Mouse (Mus musculus) CD4-positive, CD25-positive, alpha-beta regulatory T cell, adult 4 months (primary cell): ENCODE data around the gene Hand1. TPM values are rescaled to one million over a fixed set of nuclear protein-coding genes. Genes with fewer than 3 reads are reported as not detected.
A peak's percentile ranks its signal among the peaks of the same experiment; 100 is the strongest.
"Not testable (repeated sequence)": the region's sequence is repeated elsewhere in the genome, so short reads cannot be mapped to it uniquely, and the experiment has no call there.

ENCODE experiments used
- ATAC-seq: one replicate; pipeline ENCODE4 v1.8.0; 2017
- polyA plus RNA-seq, 2 experiments: library from polyadenylated mRNA; unstranded; fragments of 100-300 nt; shearing (Covaris generic); gene quantifications; one replicate each; pipeline ENCODE4 v1.2.1; 2017

The Hand1 gene
- polyA plus RNA-seq, 2 experiments from 2014 or later, result not detected

GRCm38 (mm10) chr11:57833296-57833977, 819 bp upstream of the Hand1 start:
- ATAC-seq, result no peak

DNA sequence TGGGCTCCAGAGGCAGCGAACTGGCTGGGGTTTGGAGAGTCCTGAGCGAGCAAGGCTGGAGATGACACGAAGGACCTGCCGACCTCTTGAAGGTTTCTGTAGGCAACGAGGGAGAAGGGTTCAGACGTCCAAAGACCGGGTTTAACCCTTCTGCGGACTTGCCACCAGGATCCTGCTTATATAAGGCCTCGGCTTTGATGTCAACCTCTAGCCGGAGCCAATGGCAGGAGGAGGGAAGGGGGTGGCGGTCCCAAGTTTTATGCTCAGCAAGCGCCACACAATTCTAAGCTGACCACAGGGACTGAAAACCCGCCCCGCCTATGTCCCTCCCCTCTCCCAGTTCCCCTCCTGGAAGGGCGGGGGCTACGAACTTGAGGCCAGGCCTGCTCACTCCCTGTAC, 757 bp downstream of the Hand1 start:
- ATAC-seq, result no peak

GRCm38 (mm10) chr11:57831281-57831781, 1.3 kb downstream of the Hand1 start:
- no peak for ATAC-seq

DNA sequence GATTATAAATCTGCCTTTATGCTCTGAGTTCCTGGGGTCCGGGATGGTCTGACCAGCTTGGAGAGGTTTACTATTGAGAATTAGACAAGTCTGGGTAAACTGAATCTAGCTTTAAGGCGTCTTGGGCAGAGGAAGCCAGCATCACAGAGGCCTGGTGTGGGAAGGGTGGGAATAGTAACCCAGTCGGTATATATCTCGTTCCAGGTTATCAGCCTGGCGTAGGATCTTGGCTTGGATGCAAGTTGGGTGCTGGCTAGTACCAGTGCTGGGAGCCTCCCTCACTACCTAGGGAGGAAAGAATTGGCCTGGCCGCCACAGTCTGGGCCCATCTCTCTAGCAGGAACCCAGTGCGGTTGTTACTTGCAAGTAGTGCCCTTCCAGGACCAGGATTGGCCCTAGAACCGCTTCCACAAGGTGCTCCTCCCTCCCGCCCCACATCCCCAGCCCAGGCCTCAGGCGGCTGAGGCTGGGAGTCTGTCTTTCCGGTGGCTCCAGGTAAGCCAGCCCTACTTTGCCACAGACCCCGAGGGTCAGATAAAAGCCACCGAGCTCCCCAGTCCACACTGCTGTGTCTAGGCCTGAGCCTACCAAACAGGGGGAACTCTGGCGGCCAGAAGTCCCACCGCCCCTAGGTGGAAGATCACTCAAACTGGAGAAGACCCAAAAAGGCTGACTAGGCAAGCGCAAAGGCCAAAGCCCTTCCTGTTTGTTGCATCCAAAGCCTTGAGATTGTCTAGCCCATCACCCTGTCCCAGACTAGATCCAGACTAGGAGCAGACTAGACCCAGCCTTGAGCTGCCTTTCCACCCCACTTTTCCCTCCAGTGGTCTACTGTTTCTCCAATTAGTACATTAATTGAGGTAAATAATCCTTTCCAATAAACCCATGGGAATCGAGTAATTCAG, 2.5 kb downstream of the Hand1 start:
- no peak for ATAC-seq

GRCm38 (mm10) chr11:57828955-57829870, 3.4 kb downstream of the Hand1 start:
- ATAC-seq, result no peak

DNA sequence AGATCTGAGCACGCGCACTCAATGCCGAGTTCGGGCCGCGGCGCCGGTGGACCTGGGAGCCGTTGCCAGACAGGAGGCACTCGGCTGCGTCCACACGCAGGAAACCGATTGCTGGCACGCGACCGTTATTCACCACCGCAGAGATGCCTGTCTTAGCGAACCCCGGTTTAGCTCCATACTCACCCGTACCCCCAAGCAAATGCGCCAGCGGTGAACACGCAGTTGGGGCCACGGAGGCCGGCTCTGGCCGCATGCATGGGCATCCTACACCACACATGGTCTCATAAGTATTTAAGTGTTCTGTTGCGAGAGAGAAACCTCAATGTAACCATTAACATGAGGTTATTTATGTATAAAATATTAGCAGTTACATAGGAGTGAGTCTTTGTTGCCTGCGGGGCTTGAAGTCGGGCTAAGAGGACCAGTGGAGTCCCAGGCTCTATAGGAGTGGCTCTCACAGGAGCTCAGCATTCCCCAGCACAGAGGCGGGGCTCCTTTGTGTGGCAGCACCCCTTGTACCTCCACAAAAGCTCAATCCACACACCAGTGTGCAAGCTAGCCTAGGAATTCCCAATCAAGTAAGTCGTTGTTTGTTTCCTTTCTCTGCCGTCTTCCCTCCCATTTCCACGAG, 4.6 kb downstream of the Hand1 start:
- no peak for ATAC-seq

DNA sequence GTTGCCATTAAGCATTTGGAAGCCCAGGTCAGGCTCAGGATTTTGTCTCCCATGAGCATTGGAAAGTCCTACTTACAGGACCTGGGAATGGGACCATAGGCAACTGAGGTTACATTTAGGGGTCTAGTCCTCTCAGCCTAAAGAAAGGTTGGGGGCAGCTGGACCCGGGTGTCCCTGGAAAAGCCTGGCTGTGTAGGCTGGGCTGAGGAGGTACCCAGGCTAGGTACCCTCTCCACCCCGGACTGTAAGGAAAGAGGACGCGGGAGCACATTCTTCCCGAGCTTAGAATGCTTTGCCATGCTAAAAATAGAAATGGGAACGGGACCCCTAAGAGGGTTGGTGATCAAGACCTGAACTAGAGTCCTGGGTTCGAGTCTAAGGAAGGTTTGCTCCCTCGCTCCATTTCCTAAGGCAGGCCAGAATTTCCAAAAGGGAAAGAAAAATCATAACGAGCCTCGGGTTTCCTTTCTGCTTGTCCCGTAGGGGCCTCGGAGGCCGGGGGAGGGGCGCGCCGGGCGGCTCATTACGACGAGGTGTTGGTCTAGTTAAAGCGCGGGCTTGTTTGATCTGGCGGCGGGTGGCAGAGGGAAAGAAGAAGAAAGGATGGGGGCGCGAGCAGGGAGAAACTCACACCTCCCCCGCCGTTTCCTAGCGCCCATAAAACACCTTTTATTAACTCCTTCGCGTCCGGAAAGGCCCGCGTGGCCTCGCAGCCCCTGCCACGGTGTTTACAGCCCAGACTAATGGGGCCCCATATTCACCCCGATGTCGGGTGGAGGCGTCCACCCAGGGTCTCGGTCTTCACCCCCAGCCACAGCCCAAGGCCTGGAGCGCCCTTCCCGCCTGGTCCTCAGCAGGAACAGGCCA, 5.3 kb downstream of the Hand1 start:
- ATAC-seq, result no peak

DNA sequence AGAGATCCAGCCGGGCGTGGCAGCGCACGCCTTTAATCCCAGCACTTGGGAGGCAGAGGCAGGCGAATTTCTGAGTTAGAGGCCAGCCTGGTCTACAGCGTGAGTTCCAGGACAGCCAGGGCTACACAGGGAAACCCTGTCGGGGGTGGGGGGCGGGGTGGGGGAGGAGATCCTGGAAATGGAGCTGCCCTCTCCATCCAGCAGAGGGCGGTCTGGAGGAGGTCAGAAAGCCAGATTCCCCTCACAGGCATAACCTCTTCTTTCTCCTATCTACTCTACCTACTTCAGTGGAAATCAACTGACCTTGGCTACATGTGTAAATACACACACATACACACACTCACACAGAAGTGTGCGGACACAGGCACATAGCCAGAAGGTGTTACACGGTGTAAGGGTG, 7.4 kb downstream of the Hand1 start:
- ATAC-seq, result not testable (repeated sequence)

DNA sequence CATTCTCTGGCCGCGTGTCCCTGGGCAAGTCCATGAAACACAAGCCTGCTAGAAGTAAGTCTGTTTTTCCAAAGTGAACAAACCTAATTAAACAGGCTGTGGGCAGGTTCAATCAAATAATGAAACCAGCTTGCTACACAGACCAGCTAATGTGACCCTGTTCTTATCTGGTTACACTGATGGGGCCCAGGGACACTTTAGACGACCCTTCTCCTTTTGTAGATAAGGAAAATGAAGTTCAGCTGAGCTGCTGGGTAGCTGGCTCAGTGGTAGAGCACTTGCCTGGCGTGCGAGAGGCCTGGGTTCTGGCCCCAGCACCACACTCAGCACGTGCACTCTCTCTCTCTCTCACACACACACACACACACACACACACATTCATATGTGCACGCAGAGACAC, 8.9 kb downstream of the Hand1 start:
- no peak for ATAC-seq

DNA sequence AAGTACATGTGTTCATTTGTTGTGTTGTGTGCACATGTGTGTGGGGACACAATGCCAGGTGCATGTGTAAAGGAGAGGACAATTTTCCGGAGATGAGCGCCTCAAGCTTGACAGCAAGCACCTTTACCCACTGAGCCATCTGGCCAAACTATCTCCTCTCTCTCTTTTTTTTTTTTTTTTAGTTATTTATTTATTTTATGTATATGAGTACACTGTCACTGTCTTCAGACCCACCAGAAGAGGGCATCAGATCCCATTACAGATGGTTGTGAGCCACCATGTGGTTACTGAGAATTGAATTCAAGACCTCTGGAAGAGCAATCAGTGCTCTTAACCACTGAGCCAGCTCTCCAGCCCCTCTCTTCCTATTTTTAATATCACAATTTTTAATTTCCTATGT, 9.5 kb downstream of the Hand1 start:
- not testable (repeated sequence) for ATAC-seq

DNA sequence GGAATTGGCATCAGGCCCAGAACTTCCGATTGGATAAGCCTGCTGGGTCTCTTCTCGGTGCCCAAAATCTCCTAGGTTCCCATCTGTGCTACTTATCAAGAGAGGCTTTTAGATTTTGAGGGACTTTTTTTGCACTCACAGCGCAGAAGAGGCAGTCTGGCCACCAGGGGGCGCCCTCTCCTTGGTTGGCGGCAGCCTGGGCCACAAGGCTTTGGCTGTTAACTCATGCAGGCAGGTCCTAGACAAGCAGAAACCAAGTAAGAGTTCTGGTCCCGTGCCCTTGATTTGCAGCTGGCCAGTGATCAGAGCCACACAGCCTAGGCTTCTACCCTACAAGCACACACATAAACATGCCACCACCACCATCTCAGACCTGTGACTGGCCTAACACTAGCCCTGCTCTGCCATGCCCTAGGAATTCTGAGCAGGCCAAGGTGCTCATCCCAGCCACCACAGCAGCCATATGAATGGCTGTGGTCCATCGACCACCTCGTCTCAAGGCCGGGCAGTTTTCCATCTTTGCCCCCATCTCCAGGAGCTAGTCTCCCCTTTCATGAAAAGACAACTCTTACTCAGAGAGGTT, 12.5 kb downstream of the Hand1 start:
- ATAC-seq, result no peak

- no peak for ATAC-seq
Observed at GRCm38 (mm10) chr11:57818189-57818588, 14.4 kb downstream of the Hand1 start.

GRCm38 (mm10) chr11:57813641-57814040, 19.0 kb downstream of the Hand1 start:
- ATAC-seq, result no peak

DNA sequence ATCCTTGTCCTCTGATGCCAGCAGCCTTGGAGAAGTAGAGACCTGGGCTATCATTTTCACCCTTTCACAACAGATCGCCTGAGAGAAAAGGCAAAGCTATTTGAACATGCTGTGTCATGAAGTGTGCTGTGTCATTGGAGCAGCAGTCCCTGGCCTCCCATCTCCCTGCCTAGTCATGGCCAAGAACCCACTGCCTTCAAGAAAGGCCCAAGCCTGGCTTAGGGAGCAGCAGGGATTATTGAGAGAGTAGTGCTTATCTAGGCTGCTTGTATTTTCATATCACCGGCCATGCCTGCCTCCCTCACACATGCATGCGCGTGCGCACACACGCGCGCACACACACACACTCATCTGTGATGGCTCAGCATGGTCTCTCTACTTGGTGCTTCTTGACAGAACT, 20.4 kb downstream of the Hand1 start:
- ATAC-seq, result no peak

GRCm38 (mm10) chr11:57811006-57811405, 21.6 kb downstream of the Hand1 start:
- ATAC-seq, result no peak

GRCm38 (mm10) chr11:57809732-57810098, 22.9 kb downstream of the Hand1 start:
- ATAC-seq, result no peak

GRCm38 (mm10) chr11:57809017-57809731, 23.4 kb downstream of the Hand1 start:
- ATAC-seq, result no peak

- ATAC-seq, result peak; percentile 17
Observed at GRCm38 (mm10) chr11:57805047-57805446, 27.6 kb downstream of the Hand1 start.

DNA sequence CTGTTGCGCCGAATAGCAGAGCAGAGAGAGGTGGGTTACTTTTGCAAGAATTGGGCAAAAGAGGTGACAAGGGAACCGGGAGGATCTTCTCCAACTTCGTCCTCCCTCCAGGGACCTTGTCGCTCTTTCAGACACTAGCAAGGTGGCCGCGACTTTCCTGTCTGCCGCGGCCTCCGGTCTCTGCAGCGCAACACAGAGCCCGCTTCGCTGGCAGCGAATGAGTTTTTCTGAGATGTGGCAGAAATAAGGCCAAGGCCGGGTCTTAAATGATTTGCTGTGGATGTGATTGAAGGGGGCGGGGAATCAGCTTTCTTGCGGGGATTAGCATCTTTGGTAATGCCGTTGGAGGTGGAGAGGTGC, 30.1 kb downstream of the Hand1 start:
- no peak for ATAC-seq
